ENCODE assay signal across 25 mouse cellular contexts in genomic region chr1:72765046-72765810, GRCm38 (mm10). TPM values are rescaled to one million over a fixed set of nuclear protein-coding genes. Genes with fewer than 3 reads are reported as not detected.
DNase-seq lines count a peak whose midpoint lies in the region; ATAC-seq and TF ChIP-seq lines count a peak whose summit lies in the region.
"Had no signal": no experiment of that assay in that cellular context is flagged by ENCODE, and none has a peak within 500 bp of the region (broad histone marks: within the 10 kb centered on the region; RNA-seq: fewer than 3 reads in every experiment).

No protein-coding gene starts in this region.

- no peaks in the 10 kb centered on the region for H3K36me3 ChIP-seq in E14TG2a.4 (ENCODE audit: insufficient read depth, low read length)
- no peaks in the 10 kb centered on the region for H3K36me3 ChIP-seq in forebrain, embryonic 16.5 days (ENCODE audit: control insufficient read depth, insufficient read depth)
- H3K36me3 ChIP-seq in midbrain, embryonic 14.5 days (ENCODE audit: control insufficient read depth, insufficient read depth, low read length): no peaks in the 10 kb centered on the region
- H3K36me3 ChIP-seq: G1E; heart, embryonic 10.5 days; hindbrain, embryonic 10.5 days; intestine, embryonic 15.5 days; limb, embryonic 15.5 days; liver, embryonic 15.5 days; lung, embryonic 15.5 days had no signal

- ATAC-seq in forebrain, embryonic 16.5 days: peak; percentile 36; the same call in 1 of the 2 replicates
- no peak for ATAC-seq in midbrain, embryonic 14.5 days (ENCODE audit: low FRiP score, low TSS enrichment)
- ATAC-seq: hindbrain, embryonic 16.5 days; intestine, embryonic 15.5 days had no signal

- peak; percentile 51 for DNase-seq in ZHBTc4 (ENCODE audit: low read depth, low spot score)
- DNase-seq in midbrain, embryonic 14.5 days: peak; percentile 30
- DNase-seq in ovary, postnatal 14 days (ENCODE audit: low spot score): no peak
- no peak for DNase-seq in retina, postnatal 1 day
- DNase-seq in kidney, postnatal 36 days: no peak
- DNase-seq in left cerebral cortex, postnatal 14 days (ENCODE audit: low spot score in 2 of 2): no peak
- DNase-seq: adrenal gland, postnatal 10 days; cerebellum, adult 8-10 months; cerebellum, postnatal 36 days; kidney, adult 8-10 months; kidney, postnatal 14 days; left cerebral cortex, postnatal 4 days had no signal

- no peak for TF ChIP-seq CTCF in E14TG2a.4 (conservative IDR thresholded peaks at IDR 0.05; ENCODE audit: low read length)

- no peak overlapping the region for H3K9ac ChIP-seq in forebrain, embryonic 16.5 days (replicated peaks; ENCODE audit: low read depth, low read length)
- no peak overlapping the region for H3K9ac ChIP-seq in midbrain, embryonic 14.5 days (replicated peaks; ENCODE audit: low read length)
- H3K9ac ChIP-seq: intestine, embryonic 15.5 days; limb, embryonic 15.5 days; liver, embryonic 15.5 days; lung, embryonic 15.5 days had no signal

- peak overlapping the region; percentile 18; the same call in 1 of the 2 replicates for H3K4me3 ChIP-seq in E14TG2a.4 (replicated peaks; ENCODE audit: low read length)
- H3K4me3 ChIP-seq in forebrain, embryonic 16.5 days (replicated peaks; ENCODE audit: low read length): no peak overlapping the region
- 0 out of 2 replicates have a peak overlapping the region, but pooled peaks have one; percentile 2 for H3K4me3 ChIP-seq in midbrain, embryonic 14.5 days (replicated peaks; ENCODE audit: low read depth, low read length)
- H3K4me3 ChIP-seq: heart, embryonic 10.5 days; hindbrain, embryonic 10.5 days; intestine, embryonic 15.5 days; left cerebral cortex, adult 2 months; limb, embryonic 15.5 days; liver, embryonic 15.5 days; lung, embryonic 15.5 days had no signal

- 0 out of 2 replicates have a peak, but pooled peaks cover 7% of the 10 kb centered on the region for H3K27me3 ChIP-seq in E14TG2a.4 (ENCODE audit: insufficient read depth, low read length)
- no peaks in the 10 kb centered on the region for H3K27me3 ChIP-seq in forebrain, embryonic 16.5 days (replicated peaks; ENCODE audit: control insufficient read depth, insufficient read depth, low read length)
- H3K27me3 ChIP-seq in midbrain, embryonic 14.5 days (ENCODE audit: control insufficient read depth, insufficient read depth, low read length): no peaks in the 10 kb centered on the region
- H3K27me3 ChIP-seq: intestine, embryonic 15.5 days; limb, embryonic 15.5 days; liver, embryonic 15.5 days; lung, embryonic 15.5 days had no signal

- H3K9me3 ChIP-seq in E14TG2a.4 (ENCODE audit: low read length): no peaks in the 10 kb centered on the region
- H3K9me3 ChIP-seq in forebrain, embryonic 16.5 days (ENCODE audit: control insufficient read depth, low read length): no peaks in the 10 kb centered on the region
- H3K9me3 ChIP-seq in midbrain, embryonic 14.5 days (ENCODE audit: control insufficient read depth, low read length): no peaks in the 10 kb centered on the region
- H3K9me3 ChIP-seq: G1E; heart, embryonic 10.5 days; hindbrain, embryonic 10.5 days; intestine, embryonic 15.5 days; limb, embryonic 15.5 days; liver, embryonic 15.5 days; lung, embryonic 15.5 days had no signal

- 62% methylated on average over 19 of the region's 20 CpGs for whole genome bisulfite sequencing in forebrain, embryonic 16.5 days
- 58% methylated on average over 20 of the region's 20 CpGs for WGBS in midbrain, embryonic 14.5 days

- H3K4me1 ChIP-seq in E14TG2a.4 (replicated peaks; ENCODE audit: low read depth, low read length): peaks cover 26% of the 10 kb centered on the region
- peaks cover 3% of the 10 kb centered on the region; the same call in 1 of the 2 replicates for H3K4me1 ChIP-seq in forebrain, embryonic 16.5 days (replicated peaks; ENCODE audit: control insufficient read depth, insufficient read depth, low read length)
- no peaks in the 10 kb centered on the region for H3K4me1 ChIP-seq in midbrain, embryonic 14.5 days (ENCODE audit: control insufficient read depth, insufficient read depth, low read length)
- H3K4me1 ChIP-seq: intestine, embryonic 15.5 days; liver, embryonic 15.5 days; lung, embryonic 15.5 days had no signal

- intact Hi-C loops in left cerebral cortex, postnatal 14 days (cut with DNase I): no loop called here

- no peak overlapping the region for H3K27ac ChIP-seq in forebrain, embryonic 16.5 days (ENCODE audit: low read length)
- H3K27ac ChIP-seq in midbrain, embryonic 14.5 days (replicated peaks; ENCODE audit: low read depth, low read length): no peak overlapping the region
- H3K27ac ChIP-seq: heart, embryonic 10.5 days; intestine, embryonic 15.5 days; left cerebral cortex, adult 2 months; limb, embryonic 15.5 days; liver, embryonic 15.5 days; lung, embryonic 15.5 days; macrophage had no signal

- H3K4me2 ChIP-seq in forebrain, embryonic 16.5 days (ENCODE audit: low read length): peak overlapping the region; percentile 11
- H3K4me2 ChIP-seq in midbrain, embryonic 14.5 days (ENCODE audit: low read length): peak overlapping the region; percentile 27
- H3K4me2 ChIP-seq: intestine, embryonic 15.5 days; limb, embryonic 15.5 days; liver, embryonic 15.5 days; lung, embryonic 15.5 days had no signal

RNA-seq across cellular contexts. Expression of gene Rpl37a, which starts 54.1 kb away (rescaled TPM):
- 951 and 957 TPM in 2 replicates for polyA plus RNA-seq in forebrain, embryonic 16.5 days (2015; fragmentation: Nextera tagmentation; extraction: Ambion mirVana)
- 1,162 and 1,243 TPM in 2 replicates for polyA plus RNA-seq in midbrain, embryonic 14.5 days (2014; fragmentation: Nextera tagmentation; extraction: Ambion mirVana)
- 100 to 1,000 TPM; 499 to 507 TPM for total RNA-seq in left cerebral cortex, postnatal 14 days (2021)

RNA-seq across cellular contexts. Expression of gene Igfbp2, which starts 59.1 kb away (rescaled TPM):
- 279 and 331 TPM in 2 replicates for polyA plus RNA-seq in forebrain, embryonic 16.5 days (2015; fragmentation: Nextera tagmentation; extraction: Ambion mirVana)
- polyA plus RNA-seq in midbrain, embryonic 14.5 days (2014; fragmentation: Nextera tagmentation; extraction: Ambion mirVana): 200 and 310 TPM in 2 replicates
- 100 to 1,000 TPM; 102 to 116 TPM for total RNA-seq in left cerebral cortex, postnatal 14 days (2021)
- total RNA-seq: granulocyte monocyte progenitor cell, adult 5-6 weeks had no signal
- polyA plus RNA-seq: G1E, macrophage had no signal

Comparison
In these comparisons a context has a peak if more than half of its experiments do, and no peak if none do; other contexts are left out.
1. DNase-seq: peak in ZHBTc4 (single experiment) and midbrain, embryonic 14.5 days (single experiment); none in ovary, postnatal 14 days (single experiment), retina, postnatal 1 day (single experiment), kidney, postnatal 36 days (0 of 2) and left cerebral cortex, postnatal 14 days (0 of 2).